Mouse (Mus musculus) kidney, postnatal 10 days (tissue): ENCODE data around the gene 4933402N03Rik.

Source experiments
- DNase-seq: peaks from one replicate; pipeline ENCODE4 v3.0.0; 2021; ENCODE audit warnings: mixed read lengths

4933402N03Rik gene

GRCm38 (mm10) chr7:131146214-131146613, at the start of gene 4933402N03Rik:
Gene 4933402N03Rik, minus strand, starts transcription at chr7:131146314.
- no peak for DNase-seq

- DNase-seq = no peak
Measured at GRCm38 (mm10) chr7:131187996-131188395, 41.9 kb upstream of the 4933402N03Rik start.

- DNase-seq = no peak
Measured at GRCm38 (mm10) chr7:131187047-131187446, 40.9 kb upstream of the 4933402N03Rik start.

- DNase-seq = no peak
Measured at GRCm38 (mm10) chr7:131184339-131184738, 38.2 kb upstream of the 4933402N03Rik start.

GRCm38 (mm10) chr7:131182685-131183084, 36.6 kb upstream of the 4933402N03Rik start:
- peak; percentile 48 for DNase-seq

- DNase-seq = no peak
Measured at GRCm38 (mm10) chr7:131174121-131174520, 28.0 kb upstream of the 4933402N03Rik start, which contains the start of gene 5430419D17Rik. Gene 5430419D17Rik, plus strand, starts transcription at chr7:131174402.

- DNase-seq = no peak
Measured at GRCm38 (mm10) chr7:131169099-131169498, 23.0 kb upstream of the 4933402N03Rik start.

- DNase-seq = no peak
Measured at GRCm38 (mm10) chr7:131167771-131168170, 21.7 kb upstream of the 4933402N03Rik start.

- no peak for DNase-seq
Measured at GRCm38 (mm10) chr7:131162251-131162650, 16.1 kb upstream of the 4933402N03Rik start.

GRCm38 (mm10) chr7:131153044-131153443, 6.9 kb upstream of the 4933402N03Rik start:
- no peak for DNase-seq

- no peak for DNase-seq
Measured at GRCm38 (mm10) chr7:131150179-131150578, 4.1 kb upstream of the 4933402N03Rik start.

- no peak for DNase-seq
Measured at GRCm38 (mm10) chr7:131133181-131133580, 12.9 kb downstream of the 4933402N03Rik start.

- no peak for DNase-seq
Measured at GRCm38 (mm10) chr7:131130021-131130420, 16.1 kb downstream of the 4933402N03Rik start.

GRCm38 (mm10) chr7:131122210-131122807, 23.8 kb downstream of the 4933402N03Rik start:
- DNase-seq = no peak

GRCm38 (mm10) chr7:131114434-131114833, 31.7 kb downstream of the 4933402N03Rik start:
- DNase-seq = no peak

GRCm38 (mm10) chr7:131113676-131114075, 32.4 kb downstream of the 4933402N03Rik start:
- DNase-seq = peak; percentile 27

- peak; percentile 78 for DNase-seq
Measured at GRCm38 (mm10) chr7:131112486-131112885, 33.6 kb downstream of the 4933402N03Rik start.
